Mouse (Mus musculus): ENCODE measurements at regions not wholly inside any gene's neighbourhood (a gene's known extent, or its start where the extent isn't known, plus 50 kb on each side); places are given as distances from the start of the nearest gene placed in this dataset.

- TF ChIP-seq CTCF (IDR thresholded peaks at IDR 0.05; ENCODE audit: borderline replicate concordance, extremely low read depth, insufficient read depth, insufficient read length) (no peak), POLR2A (IDR thresholded peaks at IDR 0.05; ENCODE audit: borderline replicate concordance, extremely low read depth, insufficient read depth, insufficient read length, poor library complexity, severe bottlenecking) (no peak)
These were observed 123.3 kb upstream of the Gm10801 start for GRCm38 (mm10) chr2:98538690-98539089.

GRCm38 (mm10) chr2:98565871-98566270, 96.2 kb upstream of the Gm10801 start:
- TF ChIP-seq CTCF (IDR thresholded peaks at IDR 0.05; ENCODE audit: borderline replicate concordance, extremely low read depth, insufficient read depth, insufficient read length) (no peak), POLR2A (IDR thresholded peaks at IDR 0.05; ENCODE audit: borderline replicate concordance, extremely low read depth, insufficient read depth, insufficient read length, poor library complexity, severe bottlenecking) (no peak)
- DNase-seq (ENCODE audit: low read depth) = no peak

More at GRCm38 (mm10) chr2:98538690-98539089, 123.3 kb upstream of the Gm10801 start:
- peak; percentile 51 for DNase-seq (ENCODE audit: low read depth)
